Mouse (Mus musculus): Measurements from ENCODE around the gene Hist1h2ag. TPM values are rescaled to one million over a fixed set of nuclear protein-coding genes. Genes with fewer than 3 reads are reported as not detected.
"Not testable (repeated sequence)": the region's sequence is repeated elsewhere in the genome, so short reads cannot be mapped to it uniquely, and the experiment has no call there.

Hist1h2ag gene
- polyA plus RNA-seq (2015; fragmentation: Nextera tagmentation; extraction: Ambion mirVana): 11.9 and 17.6 TPM in 2 replicates

DNA sequence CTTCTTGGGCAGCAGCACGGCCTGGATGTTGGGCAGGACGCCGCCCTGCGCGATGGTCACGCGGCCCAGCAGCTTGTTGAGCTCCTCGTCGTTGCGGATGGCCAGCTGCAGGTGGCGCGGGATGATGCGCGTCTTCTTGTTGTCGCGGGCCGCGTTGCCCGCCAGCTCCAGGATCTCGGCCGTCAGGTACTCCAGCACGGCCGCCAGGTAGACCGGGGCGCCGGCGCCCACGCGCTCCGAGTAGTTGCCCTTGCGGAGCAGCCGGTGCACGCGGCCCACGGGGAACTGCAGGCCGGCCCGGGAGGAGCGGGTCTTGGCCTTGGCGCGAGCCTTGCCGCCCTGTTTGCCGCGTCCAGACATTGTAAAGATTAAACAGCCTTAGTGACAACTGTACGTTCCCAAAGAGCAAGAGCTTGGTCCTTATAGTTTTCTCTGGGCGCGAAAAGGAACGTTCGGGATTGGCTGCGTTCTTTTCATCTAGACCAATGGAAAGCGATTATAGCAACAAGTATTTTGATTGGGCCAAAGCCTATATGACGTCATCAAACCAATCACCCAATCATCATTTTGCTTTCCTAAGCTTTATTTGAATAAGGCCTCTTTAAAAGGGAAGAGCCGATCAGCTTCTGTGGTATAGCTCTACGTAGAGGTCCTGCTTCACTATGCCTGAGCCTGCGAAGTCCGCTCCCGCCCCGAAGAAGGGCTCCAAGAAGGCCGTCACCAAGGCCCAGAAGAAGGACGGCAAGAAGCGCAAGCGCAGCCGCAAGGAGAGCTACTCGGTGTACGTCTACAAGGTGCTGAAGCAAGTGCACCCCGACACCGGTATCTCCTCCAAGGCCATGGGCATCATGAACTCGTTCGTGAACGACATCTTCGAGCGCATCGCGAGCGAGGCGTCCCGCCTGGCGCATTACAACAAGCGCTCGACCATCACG, at the start of gene Hist1h2ag, which contains the start of gene Hist1h2bj:
Gene Hist1h2ag, minus strand, starts transcription at position 377 of the 935 bp plus-strand sequence.
Gene Hist1h2bj, plus strand, starts transcription at position 647 of the 935 bp plus-strand sequence.
- WGBS: 0% methylated on average over 43 of the region's 80 CpGs
- Histone ChIP-seq H3K9ac (peak within 1 kb of the TSS; percentile 67), H3K4me1 (replicated peaks) (peaks cover 22% of the 10 kb centered on the region), H3K27ac (peak within 1 kb of the TSS; percentile 88), H3K4me3 (peak within 1 kb of the TSS; percentile 40), H3K4me2 (peak within 1 kb of the TSS; percentile 69)
- H3K27me3 ChIP-seq, H3K36me3 ChIP-seq, H3K9me3 ChIP-seq: not testable (repeated sequence)
- peak; percentile 95 for ATAC-seq (ENCODE audit: low FRiP score)

- not testable (repeated sequence) for H3K4me3 ChIP-seq; H3K9me3 ChIP-seq; H3K9ac ChIP-seq; H3K36me3 ChIP-seq; ATAC-seq (ENCODE audit: low FRiP score); H3K27ac ChIP-seq; H3K4me2 ChIP-seq; H3K4me1 ChIP-seq (replicated peaks); H3K27me3 ChIP-seq
- 89% methylated on average over 1 of the region's 1 CpGs for WGBS
These were observed 41.4 kb upstream of the Hist1h2ag start, which contains the start of gene Vmn1r188 for GRCm38 (mm10) chr13:22084140-22084539. Gene Vmn1r188 (plus strand): TSS chr13:22084440.

DNA sequence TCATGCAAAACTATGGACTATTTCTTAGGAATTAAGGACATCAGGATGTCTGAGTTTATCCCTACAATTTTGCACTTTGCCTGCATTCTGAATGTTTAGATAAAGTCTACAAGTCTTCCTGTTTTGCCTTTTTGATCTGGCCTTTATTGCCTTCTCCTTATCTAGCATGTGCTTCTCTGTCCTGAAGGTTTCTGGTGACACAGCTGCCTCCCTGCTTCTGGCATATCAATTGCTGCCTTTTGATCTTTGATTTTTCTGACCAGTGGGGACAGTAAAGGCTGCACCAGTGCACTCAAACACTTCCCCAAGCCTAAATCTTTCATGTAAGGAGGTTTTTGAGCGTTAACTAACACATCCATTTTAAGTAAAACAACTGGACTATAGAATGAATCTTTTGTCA, 20.7 kb upstream of the Hist1h2ag start:
- ATAC-seq (ENCODE audit: low FRiP score): no peak
- Histone ChIP-seq H3K4me1 (replicated peaks) (no peaks in the 10 kb centered on the region), H3K4me3 (no peak overlapping the region), H3K27ac (no peak overlapping the region), H3K27me3 (no peaks in the 10 kb centered on the region), H3K9me3 (0 out of 2 replicates have a peak, but pooled peaks cover 3% of the 10 kb centered on the region), H3K4me2 (no peak overlapping the region), H3K36me3 (no peaks in the 10 kb centered on the region), H3K9ac (no peak overlapping the region)
- 84% methylated on average over 1 of the region's 1 CpGs for WGBS

- H3K27ac ChIP-seq: no peak overlapping the region
- no peak for ATAC-seq (ENCODE audit: low FRiP score)
- no peak overlapping the region for H3K9ac ChIP-seq
- no peak overlapping the region for H3K4me3 ChIP-seq
- H3K36me3 ChIP-seq: no peaks in the 10 kb centered on the region
- H3K4me1 ChIP-seq (replicated peaks): no peaks in the 10 kb centered on the region
- 0 out of 2 replicates have a peak, but pooled peaks cover 2% of the 10 kb centered on the region for H3K9me3 ChIP-seq
- H3K27me3 ChIP-seq: no peaks in the 10 kb centered on the region
- 83% methylated on average over 1 of the region's 1 CpGs for WGBS
- H3K4me2 ChIP-seq: no peak overlapping the region
These were observed 18.7 kb upstream of the Hist1h2ag start for GRCm38 (mm10) chr13:22061422-22061821.

DNA sequence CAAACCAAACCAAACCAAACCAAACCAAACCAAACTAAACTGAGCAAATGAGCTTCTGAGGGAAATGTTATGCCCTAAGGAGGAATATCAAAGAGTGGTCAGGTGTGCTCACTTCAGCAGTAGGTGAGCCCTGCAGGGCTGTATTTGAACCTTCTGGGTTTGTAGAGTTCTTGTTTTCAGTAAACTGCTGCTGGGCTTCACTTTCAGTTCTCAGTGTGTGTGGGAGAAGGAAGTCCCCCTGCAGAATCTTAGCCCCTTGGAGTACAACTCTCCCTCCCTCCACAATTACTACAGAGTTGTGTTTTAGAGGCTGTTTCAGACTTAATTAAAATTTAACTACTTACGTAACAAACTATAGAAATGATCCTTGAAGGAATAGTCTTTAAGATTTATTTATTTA, 11.0 kb upstream of the Hist1h2ag start:
- H3K4me2 ChIP-seq: no peak overlapping the region
- H3K27me3 ChIP-seq: no peaks in the 10 kb centered on the region
- ATAC-seq (ENCODE audit: low FRiP score): no peak
- WGBS: 98% methylated on average over 1 of the region's 1 CpGs
- H3K27ac ChIP-seq: no peak overlapping the region
- no peak overlapping the region for H3K4me3 ChIP-seq
- no peak overlapping the region for H3K9ac ChIP-seq
- H3K36me3 ChIP-seq: no peaks in the 10 kb centered on the region
- H3K9me3 ChIP-seq: no peaks in the 10 kb centered on the region
- peaks cover 3% of the 10 kb centered on the region for H3K4me1 ChIP-seq (replicated peaks)

- Histone ChIP-seq H3K4me2 (peak overlapping the region; percentile 56), H3K27ac (peak overlapping the region; percentile 86), H3K4me3 (peak overlapping the region; percentile 54), H3K9ac (peak overlapping the region; percentile 69), H3K4me1 (replicated peaks) (peaks cover 3% of the 10 kb centered on the region), H3K36me3 (no peaks in the 10 kb centered on the region), H3K27me3 (no peaks in the 10 kb centered on the region), H3K9me3 (no peaks in the 10 kb centered on the region)
- WGBS: 16% methylated on average over 5 of the region's 5 CpGs
- peak; percentile 37; the same call in 1 of the 2 replicates for ATAC-seq (ENCODE audit: low FRiP score)
These were observed 8.7 kb upstream of the Hist1h2ag start for GRCm38 (mm10) chr13:22051523-22051859.

DNA sequence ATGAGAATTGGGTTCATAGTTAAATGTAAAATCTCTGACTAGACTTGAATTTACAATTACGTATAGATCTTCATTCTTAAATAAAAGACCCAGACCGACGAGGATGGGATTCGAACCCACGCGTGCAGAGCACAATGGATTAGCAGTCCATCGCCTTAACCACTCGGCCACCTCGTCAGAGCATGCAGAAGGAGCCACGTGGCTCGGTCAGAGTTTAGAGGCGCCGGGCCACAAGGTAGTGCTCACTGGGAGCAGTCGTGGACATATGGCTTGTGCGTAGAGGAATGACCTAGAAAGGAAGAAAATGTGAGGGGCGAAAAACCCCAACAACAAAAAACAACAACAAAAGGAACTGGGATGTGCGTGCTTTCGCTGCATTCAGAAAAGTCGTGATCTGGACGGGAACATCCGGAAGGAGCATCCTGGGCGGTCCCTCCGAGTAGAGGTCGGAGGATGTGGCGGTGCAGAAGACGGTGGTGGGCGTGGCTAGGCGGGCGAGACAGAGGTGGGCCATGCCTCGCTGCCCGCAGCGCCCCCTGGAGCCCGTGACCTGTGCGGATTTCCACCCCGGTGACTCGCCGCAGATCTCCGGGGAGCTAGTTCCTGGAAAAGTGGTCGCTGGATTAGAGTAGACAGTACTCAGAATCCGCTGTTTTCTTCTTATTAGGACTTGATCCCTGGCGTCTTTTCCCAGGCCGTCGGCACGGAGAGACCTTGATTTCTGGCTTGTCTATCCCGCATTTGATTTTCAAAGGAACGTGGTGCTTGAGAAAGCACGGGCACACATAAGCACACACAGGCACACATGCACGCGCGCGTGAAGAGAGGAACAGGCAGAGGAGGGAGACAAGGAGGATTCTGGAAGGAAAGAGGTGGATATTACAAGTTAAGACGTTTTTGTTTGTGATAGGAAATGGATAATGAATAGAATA, 8.1 kb upstream of the Hist1h2ag start:
- Histone ChIP-seq H3K36me3 (no peaks in the 10 kb centered on the region), H3K4me1 (replicated peaks) (peaks cover 3% of the 10 kb centered on the region), H3K9me3 (no peaks in the 10 kb centered on the region), H3K9ac (peak overlapping the region; percentile 69), H3K4me2 (peak overlapping the region; percentile 56), H3K27me3 (no peaks in the 10 kb centered on the region), H3K27ac (peak overlapping the region; percentile 86), H3K4me3 (peak overlapping the region; percentile 54)
- peak; percentile 96 for ATAC-seq (ENCODE audit: low FRiP score)
- WGBS: under 1% methylated on average over 52 of the region's 52 CpGs

DNA sequence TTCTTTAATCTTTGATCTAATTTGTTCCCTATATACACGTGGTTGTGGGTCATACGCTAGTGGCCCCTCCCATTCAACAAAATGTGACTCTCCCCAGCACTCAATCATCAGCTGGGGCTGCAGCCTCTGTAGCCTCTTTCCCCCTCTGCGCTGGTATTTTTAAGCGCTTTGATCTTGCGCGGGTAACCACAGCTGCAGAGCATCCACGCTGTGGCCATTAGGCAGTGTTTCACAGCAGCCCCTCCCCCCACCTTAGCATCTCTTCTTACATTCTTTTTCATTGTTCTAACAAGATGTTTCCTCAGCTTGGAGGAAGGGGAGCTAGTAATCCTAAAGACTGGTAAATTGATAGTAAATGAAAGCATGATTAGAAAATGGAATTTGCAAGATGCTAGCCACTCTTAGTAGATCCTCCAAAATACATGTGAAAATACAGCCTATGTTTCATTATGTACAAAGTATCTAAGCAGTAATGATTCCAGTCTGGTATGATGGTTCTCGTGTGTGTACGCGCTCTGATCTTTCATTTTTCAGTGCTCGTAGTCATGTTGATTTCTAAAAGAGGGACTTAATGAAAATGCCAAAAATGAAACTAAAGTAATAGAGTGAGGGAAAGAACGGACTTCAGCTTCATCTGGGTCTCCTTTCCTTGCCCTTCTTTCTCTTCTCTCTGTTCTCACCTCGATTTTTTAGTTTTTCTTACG, 7.1 kb upstream of the Hist1h2ag start:
- peak; percentile 47 for ATAC-seq (ENCODE audit: low FRiP score)
- Histone ChIP-seq H3K36me3 (no peaks in the 10 kb centered on the region), H3K27ac (peak overlapping the region; percentile 86), H3K4me1 (replicated peaks) (peaks cover 3% of the 10 kb centered on the region), H3K27me3 (no peaks in the 10 kb centered on the region), H3K4me2 (peak overlapping the region; percentile 56), H3K4me3 (peak overlapping the region; percentile 54), H3K9ac (peak overlapping the region; percentile 69), H3K9me3 (no peaks in the 10 kb centered on the region)
- 1% methylated on average over 14 of the region's 14 CpGs for WGBS

- H3K4me3 ChIP-seq: no peak overlapping the region
- H3K27me3 ChIP-seq: no peaks in the 10 kb centered on the region
- no peak overlapping the region for H3K4me2 ChIP-seq
- 81% methylated on average over 2 of the region's 2 CpGs for WGBS
- ATAC-seq (ENCODE audit: low FRiP score): no peak
- H3K36me3 ChIP-seq: no peaks in the 10 kb centered on the region
- H3K27ac ChIP-seq: no peak overlapping the region
- H3K9ac ChIP-seq: no peak overlapping the region
- H3K9me3 ChIP-seq: no peaks in the 10 kb centered on the region
- H3K4me1 ChIP-seq (replicated peaks): peaks cover 3% of the 10 kb centered on the region
These were observed 6.3 kb upstream of the Hist1h2ag start for GRCm38 (mm10) chr13:22049041-22049440.

GRCm38 (mm10) chr13:22045311-22045710, 2.6 kb upstream of the Hist1h2ag start:
- H3K36me3 ChIP-seq: no peaks in the 10 kb centered on the region
- no peaks in the 10 kb centered on the region for H3K9me3 ChIP-seq
- H3K9ac ChIP-seq: no peak overlapping the region
- no peaks in the 10 kb centered on the region for H3K27me3 ChIP-seq
- peaks cover 19% of the 10 kb centered on the region for H3K4me1 ChIP-seq (replicated peaks)
- 70% methylated on average over 2 of the region's 2 CpGs for WGBS
- no peak overlapping the region for H3K27ac ChIP-seq
- H3K4me2 ChIP-seq: no peak overlapping the region
- no peak for ATAC-seq (ENCODE audit: low FRiP score)
- no peak overlapping the region for H3K4me3 ChIP-seq

DNA sequence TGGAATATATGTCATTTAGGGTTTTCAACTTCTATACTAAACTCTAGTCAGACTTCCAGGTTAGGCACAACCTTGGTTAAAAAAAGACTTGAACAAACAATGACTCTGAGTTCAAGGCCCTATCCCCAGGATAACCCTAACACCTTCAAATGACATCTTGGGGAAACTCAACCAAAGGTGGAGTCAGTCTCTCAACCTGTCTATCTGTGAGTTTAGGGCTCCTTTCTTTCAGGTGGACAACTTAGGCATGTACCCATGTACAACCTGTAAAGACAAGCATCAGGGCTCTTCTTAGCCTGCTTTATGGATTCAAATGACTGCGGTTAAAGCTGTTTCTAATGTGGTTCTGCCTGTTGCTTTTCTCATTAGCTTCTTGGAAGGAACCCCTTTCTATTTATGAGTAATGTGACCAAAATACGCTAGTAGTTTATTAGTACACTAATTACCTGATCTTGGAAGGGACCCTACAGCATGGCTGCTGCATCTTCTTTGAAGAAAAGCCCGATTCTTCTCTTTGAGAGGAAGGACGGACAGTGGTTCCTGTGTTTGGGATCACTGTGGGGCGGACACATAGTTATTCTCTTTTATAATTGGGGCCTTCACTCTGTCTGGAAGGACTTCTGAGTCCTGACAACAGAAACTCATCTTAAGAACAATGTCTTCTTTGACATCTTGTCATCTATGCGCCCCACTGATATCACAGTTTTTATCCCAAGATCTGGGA, 1.9 kb upstream of the Hist1h2ag start:
- Histone ChIP-seq H3K4me3 (no peak overlapping the region), H3K9me3 (no peaks in the 10 kb centered on the region), H3K27me3 (no peaks in the 10 kb centered on the region), H3K4me1 (replicated peaks) (peaks cover 22% of the 10 kb centered on the region), H3K27ac (no peak overlapping the region), H3K36me3 (no peaks in the 10 kb centered on the region), H3K4me2 (no peak overlapping the region), H3K9ac (no peak overlapping the region)
- WGBS: 89% methylated on average over 6 of the region's 6 CpGs
- no peak for ATAC-seq (ENCODE audit: low FRiP score)

Measured in hindbrain, embryonic 13.5 days (tissue).